Mouse (Mus musculus) telencephalon, adult 2 months (tissue): ENCODE results near the gene Gm1113.
A peak's percentile ranks its signal among the peaks of the same experiment; 100 is the strongest.

Source experiments
- DNase-seq: peaks from one replicate; pipeline ENCODE4 v3.0.0-alpha.2; 2011; ENCODE audit warnings: low read depth, low spot score

Gm1113 gene

GRCm38 (mm10) chr9:35482014-35482898, 35.8 kb downstream of the Gm1113 start:
- no peak for DNase-seq

GRCm38 (mm10) chr9:35479456-35479855, 38.6 kb downstream of the Gm1113 start:
- peak; percentile 84 for DNase-seq

- no peak for DNase-seq
These were observed 42.7 kb downstream of the Gm1113 start for GRCm38 (mm10) chr9:35475394-35475793.

GRCm38 (mm10) chr9:35474104-35474724, 43.9 kb downstream of the Gm1113 start:
- peak; percentile 15 for DNase-seq

GRCm38 (mm10) chr9:35468913-35469312, 49.2 kb downstream of the Gm1113 start:
- DNase-seq, result no peak

GRCm38 (mm10) chr9:35467264-35467817, 50.7 kb downstream of the Gm1113 start:
- no peak for DNase-seq

- no peak for DNase-seq
These were observed 58.5 kb downstream of the Gm1113 start for GRCm38 (mm10) chr9:35459594-35459993.
